Mouse (Mus musculus) left cerebral cortex, postnatal 10 days (tissue): Measurements from ENCODE around the gene Mettl8. TPM values are rescaled to one million over a fixed set of nuclear protein-coding genes. Genes with fewer than 3 reads are reported as not detected.
A peak's percentile ranks its signal among the peaks of the same experiment; 100 is the strongest.

ENCODE experiments used
- DNase-seq, 2 experiments: peaks; one replicate each; pipeline ENCODE4 v3.0.0; 2021 to 2022; ENCODE audit warnings: low spot score in 2 of 2, mixed read lengths in 1 of 2; ENCODE audit errors: extremely low spot score in 1 of 2
- intact Hi-C: fragments of 180-260 bp; cut with DNase I; formaldehyde crosslinking; loops from one replicate; pipeline ENCODE4 v1.15.1; 2025
- total RNA-seq, 2 experiments: library from RNA; stranded (reverse); gene quantifications; 2 replicates each; pipeline ENCODE4 v1.2.3; 2021

The Mettl8 gene
- total RNA-seq, 2 experiments from 2014 or later: 13.2 to 13.6 TPM

DNA sequence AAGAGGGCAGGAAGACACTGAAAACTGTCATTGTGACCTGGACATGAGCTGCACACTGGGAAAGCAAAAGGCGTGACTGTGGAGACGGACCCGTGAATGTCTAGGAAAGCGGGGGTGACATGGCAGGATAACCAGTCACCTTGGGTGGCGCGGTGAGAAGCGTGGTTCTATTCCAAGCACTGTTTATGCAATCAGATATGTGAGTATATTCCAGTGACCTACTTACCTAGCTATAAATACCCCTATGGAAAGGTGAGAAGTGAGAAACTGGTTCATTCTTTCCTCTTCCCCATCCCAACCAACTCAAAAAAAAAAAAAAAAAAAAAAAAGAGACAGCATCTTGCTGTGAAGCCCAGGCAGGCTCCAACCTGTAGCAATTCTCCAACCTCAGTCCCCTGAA, 58.9 kb downstream of the Mettl8 start:
- intact Hi-C loops: no loop called here
- no peak for DNase-seq

DNA sequence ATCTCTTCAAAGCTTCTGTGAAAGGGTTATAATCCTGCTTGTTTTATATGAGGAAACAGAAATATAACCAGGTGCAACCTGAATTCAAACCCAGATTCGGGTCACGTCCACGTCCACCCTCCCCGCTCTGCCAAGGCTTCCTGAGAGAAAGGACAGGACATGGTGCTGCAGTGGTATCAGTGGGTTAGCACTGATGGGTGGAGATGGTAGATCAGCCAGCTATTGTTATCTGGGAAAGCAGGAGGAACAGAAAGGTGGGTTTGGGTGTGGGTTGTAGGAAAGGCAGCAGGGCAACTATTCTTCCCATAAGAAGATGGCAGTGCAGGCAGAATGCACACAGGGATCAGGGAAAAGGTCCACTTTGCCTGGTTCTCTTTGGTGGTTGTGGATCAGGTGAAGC, 59.5 kb downstream of the Mettl8 start:
- intact Hi-C loops: no loop called here
- DNase-seq: no peak

- DNase-seq: no peak
- intact Hi-C loops: no loop called here
Observed at GRCm38 (mm10) chr2:70993740-70994139, 61.6 kb downstream of the Mettl8 start.

- DNase-seq: peak in 1 of 2 experiments; percentile 43
- intact Hi-C loops: no loop called here
Observed at GRCm38 (mm10) chr2:70992715-70993114, 62.7 kb downstream of the Mettl8 start.

DNA sequence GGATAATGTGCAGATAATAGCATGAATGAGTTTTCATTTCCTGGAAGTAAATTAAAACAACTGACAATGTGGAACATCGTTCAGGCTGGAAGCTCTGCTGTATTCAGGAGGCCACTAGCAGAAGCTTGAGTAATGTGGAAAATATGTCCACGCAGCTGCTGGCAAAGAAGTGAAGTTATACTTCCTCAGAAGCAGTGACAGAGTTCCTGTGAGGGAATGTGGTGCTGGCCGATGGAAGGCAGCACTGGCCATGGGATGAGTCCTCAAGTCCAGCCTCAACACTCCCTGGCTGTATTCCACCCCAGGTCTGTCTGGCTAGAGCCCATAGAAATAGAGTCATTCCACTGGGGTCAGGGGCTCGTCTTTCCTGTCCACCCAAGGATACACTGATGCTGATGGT, 65.2 kb downstream of the Mettl8 start:
- intact Hi-C loops: no loop called here
- no peak for DNase-seq

DNA sequence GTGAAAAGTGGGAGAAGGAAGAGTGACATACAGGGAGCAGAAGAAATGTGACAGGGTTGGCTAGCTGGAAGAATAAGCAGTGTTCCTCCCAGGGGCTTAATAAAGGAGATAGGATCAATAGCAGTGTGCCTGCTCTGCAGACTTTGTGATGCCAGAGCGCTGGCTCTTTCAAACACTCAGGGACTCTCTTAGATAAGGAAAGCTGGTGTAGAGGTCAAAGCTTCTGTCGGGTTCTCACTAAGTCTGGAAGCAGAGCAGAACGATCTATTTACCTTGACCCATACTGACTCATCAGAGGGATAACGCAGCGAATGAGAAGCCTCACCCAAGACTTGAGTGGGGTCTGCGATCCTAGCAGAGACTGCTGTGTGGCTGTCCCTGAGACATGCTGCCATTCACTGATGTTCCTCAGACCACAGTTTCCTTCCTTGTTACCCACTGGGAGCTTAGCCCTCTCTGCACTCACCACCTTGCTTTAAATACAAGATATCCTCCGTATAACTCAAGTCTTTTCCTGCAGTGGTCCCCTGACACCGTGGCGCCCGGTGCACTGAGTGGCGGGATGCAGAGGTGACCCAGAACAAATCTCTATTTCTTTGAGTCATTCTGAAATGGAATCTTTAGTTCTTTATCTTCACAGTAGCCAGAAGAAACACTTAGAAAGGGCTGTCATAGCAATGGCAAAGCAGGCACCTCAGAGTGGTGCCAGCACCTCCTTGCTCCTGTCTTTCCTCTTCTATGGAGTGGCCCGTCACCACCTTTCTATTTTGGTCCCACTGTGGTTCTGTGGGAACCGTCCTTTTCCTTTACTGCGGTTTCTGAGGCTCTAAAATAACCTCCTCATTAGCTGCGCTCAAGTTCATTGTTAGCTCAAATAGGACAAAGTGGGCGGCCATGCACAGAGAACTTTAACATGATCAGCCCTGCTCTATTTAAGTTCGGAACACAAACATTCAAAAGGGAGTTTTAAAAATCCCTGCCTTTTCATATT, 65.9 kb downstream of the Mettl8 start:
- intact Hi-C loops: no loop called here
- DNase-seq: no peak

- DNase-seq: peak; percentile 33 to 58
- intact Hi-C loops: no loop called here
Observed at GRCm38 (mm10) chr2:70978271-70978670, 77.1 kb downstream of the Mettl8 start.

DNA sequence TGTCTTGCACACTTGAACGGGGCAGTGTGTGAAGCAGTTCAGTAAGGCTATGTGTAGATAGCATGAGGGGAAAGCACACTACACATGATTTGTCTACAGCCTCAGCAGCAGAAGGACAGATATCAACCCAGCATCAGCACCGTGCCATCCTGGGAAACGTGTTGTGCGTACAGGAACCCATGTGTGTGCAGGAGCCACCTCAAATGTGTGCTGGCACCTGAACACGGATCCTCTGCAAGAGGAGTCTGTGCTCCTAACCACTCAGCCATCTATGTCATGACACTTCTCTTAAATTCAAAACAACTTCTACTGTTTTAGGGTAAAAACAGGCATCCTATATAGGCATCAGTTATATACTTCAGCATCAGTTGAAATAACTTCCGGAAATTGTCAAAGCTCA, 80.6 kb downstream of the Mettl8 start:
- no peak for DNase-seq
- intact Hi-C loops: no loop called here

DNA sequence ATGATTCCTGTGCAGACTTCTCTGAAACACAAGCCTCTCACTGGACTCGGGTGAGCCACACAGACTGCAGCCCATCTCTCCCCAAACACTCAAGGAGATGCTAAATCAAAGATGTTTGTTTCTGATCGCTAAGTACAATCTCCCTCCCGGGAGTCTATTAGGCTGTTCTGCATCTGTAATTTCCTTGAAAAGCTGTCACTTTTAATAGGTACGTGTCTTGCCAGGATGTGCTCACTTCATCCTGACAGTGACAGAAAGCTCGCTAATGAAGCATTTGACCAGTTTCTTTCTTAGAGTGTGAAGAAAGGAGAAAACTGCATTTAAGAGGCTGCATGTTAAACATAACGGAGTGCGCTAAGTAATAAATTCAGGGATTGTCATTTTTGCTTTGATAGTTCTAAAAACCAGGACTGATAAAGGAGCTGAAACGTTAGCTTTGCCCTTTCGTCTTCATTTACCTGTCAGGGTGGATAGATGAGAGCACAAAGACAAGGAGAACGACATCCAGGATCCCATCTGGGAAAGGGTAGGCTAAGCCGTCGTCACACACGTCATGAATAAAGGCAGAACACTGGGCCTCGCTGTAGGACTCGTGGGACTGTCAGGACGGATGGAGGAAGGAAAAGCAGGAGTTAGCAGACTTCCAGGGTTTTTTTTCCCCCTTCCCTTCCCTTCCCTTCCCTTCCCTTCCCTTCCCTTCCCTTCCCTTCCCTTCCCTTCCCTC, 82.4 kb downstream of the Mettl8 start:
- intact Hi-C loops: no loop called here
- no peak for DNase-seq

DNA sequence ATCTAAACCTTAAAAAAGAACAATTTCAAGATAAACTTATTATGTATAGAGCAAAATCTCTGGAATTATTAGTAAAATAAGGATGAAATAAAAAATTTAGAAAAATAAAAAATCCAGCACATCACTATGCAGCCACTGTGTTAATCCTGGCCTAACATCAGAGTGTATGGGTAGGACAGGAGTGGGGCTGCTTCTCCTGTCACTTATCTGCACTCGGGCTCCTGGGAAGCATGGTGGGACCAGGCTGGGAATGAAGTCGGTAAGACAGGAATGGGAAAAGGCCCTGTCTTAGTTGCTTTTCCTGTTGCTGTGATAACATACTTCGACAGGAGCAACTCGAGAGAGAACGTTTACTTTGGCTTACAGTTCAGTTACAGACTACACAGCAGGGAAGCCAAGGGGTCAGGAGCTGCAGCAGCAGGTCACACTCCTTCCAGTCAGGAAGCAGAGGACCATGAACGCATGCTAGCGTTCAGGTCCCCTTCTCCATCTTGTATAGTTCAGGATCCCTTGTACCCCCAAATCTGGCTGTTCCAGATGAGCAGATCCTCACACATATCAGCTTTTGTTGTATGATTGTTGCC, 85.1 kb downstream of the Mettl8 start:
- intact Hi-C loops: no loop called here
- DNase-seq: no peak

DNA sequence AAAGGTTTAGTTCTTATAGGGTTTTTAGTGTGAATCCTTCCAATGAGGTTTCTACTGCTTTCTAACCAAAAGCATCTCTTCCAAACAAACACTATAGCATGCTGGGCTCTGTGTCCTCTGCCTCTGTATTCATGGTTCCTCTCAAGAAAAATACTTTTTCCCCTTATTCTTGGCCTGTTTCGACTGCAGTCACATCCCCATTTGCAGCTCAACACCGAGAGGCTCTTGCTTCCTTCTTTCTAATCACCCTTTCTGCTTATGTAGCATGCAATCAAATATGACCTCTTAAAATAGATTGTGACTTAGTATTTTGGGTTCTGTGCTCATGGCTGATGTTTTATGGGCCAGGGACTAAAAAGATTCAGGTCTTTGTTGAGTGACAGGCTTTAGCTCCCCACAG, 87.1 kb downstream of the Mettl8 start:
- no peak for DNase-seq
- intact Hi-C loops: no loop called here

- DNase-seq: no peak
- intact Hi-C loops: no loop called here
Observed at GRCm38 (mm10) chr2:70967216-70967615, 88.2 kb downstream of the Mettl8 start.

DNA sequence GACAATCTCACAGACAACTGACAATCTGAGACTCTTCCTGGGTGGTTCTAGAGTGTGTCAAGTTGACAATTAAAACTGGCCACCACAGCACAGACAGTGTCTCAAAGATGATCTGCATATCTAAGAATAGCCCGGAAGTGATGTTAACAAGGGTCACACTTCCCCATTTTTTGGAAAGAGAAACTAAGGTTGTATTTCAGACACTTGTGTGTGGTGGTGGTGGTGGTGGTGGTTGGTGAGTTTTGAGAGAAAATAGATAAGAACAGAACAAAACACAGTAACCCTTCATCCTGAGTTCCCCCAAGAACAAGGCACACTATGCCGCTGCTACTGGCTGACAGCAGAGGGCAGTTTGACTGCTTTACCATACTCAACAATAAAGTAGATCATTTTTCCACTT, 90.6 kb downstream of the Mettl8 start:
- intact Hi-C loops: no loop called here
- no peak for DNase-seq

DNA sequence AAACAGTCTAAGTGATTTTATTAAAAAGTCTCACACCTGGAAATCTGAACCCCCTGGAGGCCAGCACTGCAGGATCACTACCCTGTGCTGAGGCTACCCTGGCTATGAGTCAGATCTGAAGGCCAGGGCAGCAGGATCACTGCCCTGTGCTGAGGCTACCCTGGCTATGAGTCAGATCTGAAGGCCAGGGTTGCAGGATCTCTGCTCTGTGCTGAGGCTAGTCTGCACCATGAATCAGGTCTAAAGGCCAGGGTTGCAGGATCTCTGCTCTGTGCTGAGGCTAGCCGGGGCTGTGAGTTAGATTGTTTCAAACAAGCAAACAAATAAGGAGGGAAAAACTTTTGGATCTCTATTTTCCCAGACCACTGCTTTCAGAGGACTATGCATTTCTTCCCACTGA, 92.5 kb downstream of the Mettl8 start:
- DNase-seq: no peak
- intact Hi-C loops: no loop called here

- intact Hi-C loops: no loop called here
- peak in 1 of 2 experiments; percentile 63 for DNase-seq
Observed at GRCm38 (mm10) chr2:70961086-70961941, 94.1 kb downstream of the Mettl8 start.

GRCm38 (mm10) chr2:70960090-70960489, 95.3 kb downstream of the Mettl8 start:
- no peak for DNase-seq
- intact Hi-C loops: no loop called here

DNA sequence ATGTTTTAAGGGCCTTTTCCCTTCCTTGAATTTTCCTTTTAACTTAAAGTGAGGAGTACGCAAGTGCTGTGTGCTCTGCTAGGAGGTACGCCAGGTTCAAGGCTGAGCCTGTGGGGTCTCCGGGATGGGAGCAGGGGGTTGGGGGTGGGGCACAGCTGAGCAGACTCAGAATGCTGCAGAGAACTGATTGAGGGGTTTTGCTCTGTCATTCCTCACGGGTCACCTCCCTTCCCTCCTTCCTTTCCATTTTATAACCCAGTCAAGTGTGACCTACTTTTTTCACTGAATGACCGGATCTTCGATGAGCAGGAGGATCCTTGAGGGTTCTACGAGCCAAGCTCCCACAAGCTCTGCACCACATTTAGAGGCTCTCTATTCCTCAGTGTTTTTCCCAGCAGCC, 96.0 kb downstream of the Mettl8 start:
- intact Hi-C loops: no loop called here
- no peak for DNase-seq

DNA sequence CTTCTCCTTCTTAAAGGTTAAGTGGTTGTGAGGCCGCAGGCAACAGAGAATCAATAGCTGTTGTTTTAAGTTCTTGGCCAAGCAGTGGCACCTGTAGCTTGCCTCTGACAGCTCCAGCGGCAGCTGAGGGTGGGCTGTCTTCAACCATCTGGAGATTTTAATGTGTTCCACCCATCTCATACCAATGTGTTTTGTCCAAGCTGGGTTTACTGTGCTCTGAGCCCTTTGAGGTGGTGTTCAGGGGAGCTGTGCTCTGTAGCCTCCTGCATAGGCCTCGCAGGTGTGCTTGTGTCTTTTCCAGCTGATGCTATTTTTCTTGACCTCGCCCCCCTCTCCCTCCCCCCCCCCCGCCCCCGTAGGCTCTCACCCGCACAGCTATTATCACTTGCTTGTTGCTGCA, 96.8 kb downstream of the Mettl8 start:
- no peak for DNase-seq
- intact Hi-C loops: no loop called here

GRCm38 (mm10) chr2:70953616-70954015, 101.8 kb downstream of the Mettl8 start:
- intact Hi-C loops: no loop called here
- no peak for DNase-seq
